Mouse (Mus musculus): ENCODE measurements around the gene Ldah. TPM values are rescaled to one million over a fixed set of nuclear protein-coding genes. Genes with fewer than 3 reads are reported as not detected.

Ldah gene
- polyA plus RNA-seq, 1 experiment from 2014 or later = 71.6 TPM

- 84% methylated on average over 2 of the region's 2 CpGs for WGBS
These were observed 2.2 kb upstream of the Ldah start for GRCm38 (mm10) chr12:8205721-8206120.

GRCm38 (mm10) chr12:8207578-8207977 is 329 bp upstream of the Ldah start:
- Histone ChIP-seq H3K27ac (replicated peaks; ENCODE audit: low read depth, low read length) (no peak overlapping the region), H3K36me3 (replicated peaks; ENCODE audit: control insufficient read depth, insufficient read depth, low read depth, low read length) (no peaks in the 10 kb centered on the region), H3K4me2 (ENCODE audit: low read depth, low read length) (peak overlapping the region; percentile 65), H3K4me1 (ENCODE audit: control insufficient read depth, insufficient read depth, low read length) (no peaks in the 10 kb centered on the region), H3K27me3 (ENCODE audit: control insufficient read depth, insufficient read depth, low read length) (no peaks in the 10 kb centered on the region), H3K9me3 (replicated peaks; ENCODE audit: control insufficient read depth, low read length) (no peaks in the 10 kb centered on the region), H3K4me3 (ENCODE audit: low read depth, low read length) (peak overlapping the region; percentile 81), H3K9ac (replicated peaks; ENCODE audit: low read length) (peak overlapping the region; percentile 82)
- DNase-seq (ENCODE audit: low spot score) (no peak), ATAC-seq (replicated peaks; ENCODE audit: insufficient number of reproducible peaks, low FRiP score, low TSS enrichment, low read depth) (0 out of 2 replicates have a peak, but pooled peaks have one; percentile 14)
- 18% methylated on average over 5 of the region's 5 CpGs for WGBS

More at GRCm38 (mm10) chr12:8205721-8206120, 2.2 kb upstream of the Ldah start:
- Histone ChIP-seq H3K4me2 (ENCODE audit: low read depth, low read length) (no peak overlapping the region), H3K9ac (replicated peaks; ENCODE audit: low read length) (no peak overlapping the region), H3K9me3 (replicated peaks; ENCODE audit: control insufficient read depth, low read length) (no peaks in the 10 kb centered on the region), H3K36me3 (replicated peaks; ENCODE audit: control insufficient read depth, insufficient read depth, low read depth, low read length) (no peaks in the 10 kb centered on the region), H3K4me3 (ENCODE audit: low read depth, low read length) (no peak overlapping the region), H3K4me1 (ENCODE audit: control insufficient read depth, insufficient read depth, low read length) (no peaks in the 10 kb centered on the region), H3K27ac (replicated peaks; ENCODE audit: low read depth, low read length) (no peak overlapping the region), H3K27me3 (ENCODE audit: control insufficient read depth, insufficient read depth, low read length) (no peaks in the 10 kb centered on the region)
- ATAC-seq (replicated peaks; ENCODE audit: insufficient number of reproducible peaks, low FRiP score, low TSS enrichment, low read depth) (no peak), DNase-seq (ENCODE audit: low spot score) (no peak)

GRCm38 (mm10) chr12:8216392-8217280 is 8.7 kb downstream of the Ldah start:
- Histone ChIP-seq H3K27me3 (ENCODE audit: control insufficient read depth, insufficient read depth, low read length) (no peaks in the 10 kb centered on the region), H3K36me3 (replicated peaks; ENCODE audit: control insufficient read depth, insufficient read depth, low read depth, low read length) (no peaks in the 10 kb centered on the region), H3K4me2 (ENCODE audit: low read depth, low read length) (no peak overlapping the region), H3K9me3 (replicated peaks; ENCODE audit: control insufficient read depth, low read length) (no peaks in the 10 kb centered on the region), H3K4me3 (ENCODE audit: low read depth, low read length) (no peak overlapping the region), H3K9ac (replicated peaks; ENCODE audit: low read length) (no peak overlapping the region), H3K4me1 (ENCODE audit: control insufficient read depth, insufficient read depth, low read length) (no peaks in the 10 kb centered on the region), H3K27ac (replicated peaks; ENCODE audit: low read depth, low read length) (no peak overlapping the region)
- DNase-seq (ENCODE audit: low spot score) (no peak), ATAC-seq (replicated peaks; ENCODE audit: insufficient number of reproducible peaks, low FRiP score, low TSS enrichment, low read depth) (no peak)
- 88% methylated on average over 15 of the region's 15 CpGs for WGBS

GRCm38 (mm10) chr12:8223036-8223435 is 15.1 kb downstream of the Ldah start:
- ATAC-seq (replicated peaks; ENCODE audit: insufficient number of reproducible peaks, low FRiP score, low TSS enrichment, low read depth) (no peak), DNase-seq (ENCODE audit: low spot score) (no peak)
- Histone ChIP-seq H3K4me1 (ENCODE audit: control insufficient read depth, insufficient read depth, low read length) (no peaks in the 10 kb centered on the region), H3K9ac (replicated peaks; ENCODE audit: low read length) (no peak overlapping the region), H3K4me2 (ENCODE audit: low read depth, low read length) (no peak overlapping the region), H3K27ac (replicated peaks; ENCODE audit: low read depth, low read length) (no peak overlapping the region), H3K9me3 (replicated peaks; ENCODE audit: control insufficient read depth, low read length) (no peaks in the 10 kb centered on the region), H3K27me3 (ENCODE audit: control insufficient read depth, insufficient read depth, low read length) (no peaks in the 10 kb centered on the region), H3K36me3 (replicated peaks; ENCODE audit: control insufficient read depth, insufficient read depth, low read depth, low read length) (no peaks in the 10 kb centered on the region), H3K4me3 (ENCODE audit: low read depth, low read length) (no peak overlapping the region)
- 91% methylated on average over 6 of the region's 6 CpGs for WGBS

GRCm38 (mm10) chr12:8231101-8231500 is 23.2 kb downstream of the Ldah start:
- Histone ChIP-seq H3K9me3 (replicated peaks; ENCODE audit: control insufficient read depth, low read length) (no peaks in the 10 kb centered on the region), H3K27me3 (ENCODE audit: control insufficient read depth, insufficient read depth, low read length) (no peaks in the 10 kb centered on the region), H3K4me1 (ENCODE audit: control insufficient read depth, insufficient read depth, low read length) (no peaks in the 10 kb centered on the region), H3K4me3 (ENCODE audit: low read depth, low read length) (no peak overlapping the region), H3K4me2 (ENCODE audit: low read depth, low read length) (no peak overlapping the region), H3K36me3 (replicated peaks; ENCODE audit: control insufficient read depth, insufficient read depth, low read depth, low read length) (no peaks in the 10 kb centered on the region; the same call in 1 of the 2 replicates), H3K27ac (replicated peaks; ENCODE audit: low read depth, low read length) (no peak overlapping the region), H3K9ac (replicated peaks; ENCODE audit: low read length) (no peak overlapping the region)
- WGBS = 89% methylated on average over 3 of the region's 3 CpGs
- DNase-seq (ENCODE audit: low spot score) (no peak), ATAC-seq (replicated peaks; ENCODE audit: insufficient number of reproducible peaks, low FRiP score, low TSS enrichment, low read depth) (no peak)

- no peaks in the 10 kb centered on the region; the same call in 1 of the 2 replicates for H3K36me3 ChIP-seq (replicated peaks; ENCODE audit: control insufficient read depth, insufficient read depth, low read depth, low read length)
- 83% methylated on average over 3 of the region's 3 CpGs for WGBS
- H3K4me3 ChIP-seq (ENCODE audit: low read depth, low read length) = no peak overlapping the region
- ATAC-seq (replicated peaks; ENCODE audit: insufficient number of reproducible peaks, low FRiP score, low TSS enrichment, low read depth) (no peak), DNase-seq (ENCODE audit: low spot score) (peak; percentile 15)
- no peaks in the 10 kb centered on the region for H3K27me3 ChIP-seq (ENCODE audit: control insufficient read depth, insufficient read depth, low read length)
- H3K4me2 ChIP-seq (ENCODE audit: low read depth, low read length) = no peak overlapping the region
- no peaks in the 10 kb centered on the region for H3K4me1 ChIP-seq (ENCODE audit: control insufficient read depth, insufficient read depth, low read length)
- H3K27ac ChIP-seq (replicated peaks; ENCODE audit: low read depth, low read length) = no peak overlapping the region
- H3K9ac ChIP-seq (replicated peaks; ENCODE audit: low read length) = no peak overlapping the region
- no peaks in the 10 kb centered on the region for H3K9me3 ChIP-seq (replicated peaks; ENCODE audit: control insufficient read depth, low read length)
These were observed 24.8 kb downstream of the Ldah start for GRCm38 (mm10) chr12:8232679-8233078.

- Histone ChIP-seq H3K36me3 (replicated peaks; ENCODE audit: control insufficient read depth, insufficient read depth, low read depth, low read length) (no peaks in the 10 kb centered on the region), H3K4me1 (ENCODE audit: control insufficient read depth, insufficient read depth, low read length) (no peaks in the 10 kb centered on the region), H3K27me3 (ENCODE audit: control insufficient read depth, insufficient read depth, low read length) (no peaks in the 10 kb centered on the region), H3K9me3 (replicated peaks; ENCODE audit: control insufficient read depth, low read length) (no peaks in the 10 kb centered on the region), H3K27ac (replicated peaks; ENCODE audit: low read depth, low read length) (no peak overlapping the region), H3K4me2 (ENCODE audit: low read depth, low read length) (no peak overlapping the region), H3K4me3 (ENCODE audit: low read depth, low read length) (no peak overlapping the region), H3K9ac (replicated peaks; ENCODE audit: low read length) (no peak overlapping the region)
- DNase-seq (ENCODE audit: low spot score) (no peak), ATAC-seq (replicated peaks; ENCODE audit: insufficient number of reproducible peaks, low FRiP score, low TSS enrichment, low read depth) (no peak)
- 73% methylated on average over 3 of the region's 3 CpGs for WGBS
These were observed 34.3 kb downstream of the Ldah start for GRCm38 (mm10) chr12:8242181-8242580.

GRCm38 (mm10) chr12:8244746-8245145 is 36.8 kb downstream of the Ldah start:
- DNase-seq (ENCODE audit: low spot score) = no peak
- WGBS = 77% methylated on average over 4 of the region's 4 CpGs
- Histone ChIP-seq H3K27me3 (ENCODE audit: control insufficient read depth, insufficient read depth, low read length) (no peaks in the 10 kb centered on the region), H3K27ac (replicated peaks; ENCODE audit: low read depth, low read length) (no peak overlapping the region), H3K36me3 (replicated peaks; ENCODE audit: control insufficient read depth, insufficient read depth, low read depth, low read length) (no peaks in the 10 kb centered on the region), H3K9ac (replicated peaks; ENCODE audit: low read length) (no peak overlapping the region), H3K4me3 (ENCODE audit: low read depth, low read length) (no peak overlapping the region), H3K4me1 (ENCODE audit: control insufficient read depth, insufficient read depth, low read length) (no peaks in the 10 kb centered on the region), H3K4me2 (ENCODE audit: low read depth, low read length) (no peak overlapping the region), H3K9me3 (replicated peaks; ENCODE audit: control insufficient read depth, low read length) (no peaks in the 10 kb centered on the region)
- no peak for ATAC-seq (replicated peaks; ENCODE audit: insufficient number of reproducible peaks, low FRiP score, low TSS enrichment, low read depth)
